Mouse (Mus musculus) lung, postnatal 0 days (tissue): ENCODE results near the gene Aamp. TPM values are rescaled to one million over a fixed set of nuclear protein-coding genes. Genes with fewer than 3 reads are reported as not detected.
A peak's percentile ranks its signal among the peaks of the same experiment; 100 is the strongest.
"Not testable (repeated sequence)": the region's sequence is repeated elsewhere in the genome, so short reads cannot be mapped to it uniquely, and the experiment has no call there.

ENCODE experiments used
- ATAC-seq: fragments of 200-750 bp; cut with Nextera tagmentation; 2 replicates; pipeline ENCODE4 v1.8.0; 2017; ENCODE audit warnings: moderate library complexity
- DNase-seq: peaks from one replicate; pipeline ENCODE4 v3.0.0-alpha.2; 2016; ENCODE audit warnings: low spot score
- H3K27ac ChIP-seq: fragments of 300-500 bp; sonication (generic); 2 replicates; pipeline ENCODE4 v1.5.1; 2014; ENCODE audit warnings: antibody characterized with exemption, mild to moderate bottlenecking, low read length, mixed read lengths
- H3K27me3 ChIP-seq: fragments of 300-500 bp; sonication (generic); replicated peaks from 2 replicates; pipeline ENCODE4 v1.6.1; 2014; ENCODE audit warnings: low read length, mixed read lengths; ENCODE audit not compliant: insufficient read depth
- H3K36me3 ChIP-seq: fragments of 300-500 bp; sonication (generic); 2 replicates; pipeline ENCODE4 v1.6.1; 2014; ENCODE audit warnings: low read length, mixed read lengths; ENCODE audit not compliant: insufficient read depth
- H3K4me1 ChIP-seq: fragments of 300-500 bp; sonication (generic); 2 replicates; pipeline ENCODE4 v1.6.1; 2014; ENCODE audit warnings: antibody characterized with exemption, low read depth, low read length, mixed read lengths; ENCODE audit not compliant: insufficient read depth
- H3K4me2 ChIP-seq: fragments of 300-500 bp; sonication (generic); replicated peaks from 2 replicates; pipeline ENCODE4 v1.6.1; 2014; ENCODE audit warnings: low read depth, mild to moderate bottlenecking, low read length, moderate library complexity, mixed read lengths
- H3K4me3 ChIP-seq: fragments of 300-500 bp; sonication (generic); 2 replicates; pipeline ENCODE4 v1.5.1; 2014; ENCODE audit warnings: low read depth, low read length
- H3K9ac ChIP-seq: fragments of 300-500 bp; sonication (generic); replicated peaks from 2 replicates; pipeline ENCODE4 v1.6.1; 2014; ENCODE audit warnings: low read depth, mild to moderate bottlenecking
- H3K9me3 ChIP-seq: fragments of 300-500 bp; sonication (generic); 2 replicates; pipeline ENCODE4 v1.6.1; 2016; ENCODE audit warnings: low read length, mixed read lengths
- CTCF ChIP-seq: IDR thresholded peaks from 2 replicates; pipeline ENCODE4 v1.5.1; 2016; ENCODE audit warnings: antibody characterized with exemption, mild to moderate bottlenecking
- EP300 ChIP-seq: IDR thresholded peaks from 2 replicates; pipeline ENCODE4 v1.6.1; 2016; ENCODE audit warnings: antibody characterized with exemption, mild to moderate bottlenecking, control low read depth
- WGBS: fragments of 180-500 bp; shearing (Covaris S2); extraction: QIAGEN DNeasy Blood & Tissue Kit; methylation state at CpG from one replicate; pipeline ENCODE4 v1.1.7; 2014; 5-methylcytosine and 5-hydroxymethylcytosine counted together
- polyA plus RNA-seq: library from polyadenylated mRNA; unstranded; fragments of >200 nt; fragmentation: Nextera tagmentation; extraction: Ambion mirVana; gene quantifications from 2 replicates; pipeline ENCODE4 v1.2.1, GENCODE M21; 2015

The Aamp gene
- 213 and 214 TPM in 2 replicates for polyA plus RNA-seq

- peak; percentile 100 for DNase-seq
- H3K27me3 ChIP-seq, result no peaks in the 10 kb centered on the region
- no peaks in the 10 kb centered on the region for H3K9me3 ChIP-seq
- 1% methylated on average over 51 of the region's 56 CpGs for WGBS
- peaks cover 40% of the 10 kb centered on the region; the same call in 1 of the 2 replicates for H3K36me3 ChIP-seq
- peak within 1 kb of the TSS; percentile 77 for H3K4me2 ChIP-seq
- ATAC-seq, result peak; percentile 96
- peak within 1 kb of the TSS; percentile 74 for H3K4me3 ChIP-seq
- peaks cover 13% of the 10 kb centered on the region for H3K4me1 ChIP-seq
- H3K9ac ChIP-seq, result peak within 1 kb of the TSS; percentile 70
- peak within 1 kb of the TSS; percentile 74 for H3K27ac ChIP-seq
- TF ChIP-seq EP300 (no peak; the same call in 1 of the 2 replicates), CTCF (peak; percentile 43)
These were observed at the start of gene Aamp, which contains the start of gene Pnkd for GRCm38 (mm10) chr1:74284543-74285160. Gene Aamp, minus strand, starts transcription at chr1:74284738. Gene Pnkd, plus strand, starts transcription at chr1:74284930.

GRCm38 (mm10) chr1:74332930-74333329 is 48.4 kb upstream of the Aamp start:
- DNase-seq (peak; percentile 11), ATAC-seq (no peak)
- H3K4me1 ChIP-seq, result peaks cover 19% of the 10 kb centered on the region
- no peak for TF ChIP-seq EP300
- peak overlapping the region; percentile 41 for H3K4me3 ChIP-seq
- H3K27me3 ChIP-seq, result no peaks in the 10 kb centered on the region
- peak overlapping the region; percentile 72 for H3K27ac ChIP-seq
- WGBS, result 2% methylated on average over 9 of the region's 9 CpGs
- no peaks in the 10 kb centered on the region for H3K9me3 ChIP-seq
- H3K36me3 ChIP-seq, result no peaks in the 10 kb centered on the region
- H3K9ac ChIP-seq, result 0 out of 2 replicates have a peak overlapping the region, but pooled peaks have one; percentile 26
- peak overlapping the region; percentile 78 for H3K4me2 ChIP-seq

GRCm38 (mm10) chr1:74332241-74332763 is 47.8 kb upstream of the Aamp start:
- H3K4me3 ChIP-seq, result peak overlapping the region; percentile 41
- ATAC-seq (peak; percentile 94), DNase-seq (peak; percentile 97)
- TF ChIP-seq CTCF (peak; percentile 65), EP300 (no peak)
- H3K9ac ChIP-seq, result no peak overlapping the region
- WGBS, result under 1% methylated on average over 34 of the region's 36 CpGs
- H3K4me2 ChIP-seq, result peak overlapping the region; percentile 78
- H3K27me3 ChIP-seq, result no peaks in the 10 kb centered on the region
- no peaks in the 10 kb centered on the region for H3K9me3 ChIP-seq
- peaks cover 19% of the 10 kb centered on the region for H3K4me1 ChIP-seq
- H3K27ac ChIP-seq, result peak overlapping the region; percentile 72
- no peaks in the 10 kb centered on the region for H3K36me3 ChIP-seq

- H3K36me3 ChIP-seq, result no peaks in the 10 kb centered on the region
- no peak for TF ChIP-seq CTCF
- peak; percentile 41; the same call in 1 of the 2 replicates for TF ChIP-seq EP300
- H3K9ac ChIP-seq, result no peak overlapping the region
- peaks cover 19% of the 10 kb centered on the region for H3K4me1 ChIP-seq
- peak; percentile 37 for DNase-seq
- no peaks in the 10 kb centered on the region for H3K9me3 ChIP-seq
- H3K27ac ChIP-seq, result peak overlapping the region; percentile 68
- no peaks in the 10 kb centered on the region for H3K27me3 ChIP-seq
- 62% methylated on average over 4 of the region's 4 CpGs for WGBS
- H3K4me2 ChIP-seq, result no peak overlapping the region
- no peak for ATAC-seq
- no peak overlapping the region for H3K4me3 ChIP-seq
These were observed 46.6 kb upstream of the Aamp start for GRCm38 (mm10) chr1:74331046-74331681.

- TF ChIP-seq EP300, result peak; percentile 87
- TF ChIP-seq CTCF, result no peak
- no peak overlapping the region for H3K9ac ChIP-seq
- WGBS, result 42% methylated on average over 7 of the region's 7 CpGs
- H3K4me2 ChIP-seq, result no peak overlapping the region
- no peak overlapping the region for H3K4me3 ChIP-seq
- DNase-seq (peak; percentile 59), ATAC-seq (peak; percentile 37)
- H3K27me3 ChIP-seq, result no peaks in the 10 kb centered on the region
- peak overlapping the region; percentile 68 for H3K27ac ChIP-seq
- no peaks in the 10 kb centered on the region for H3K9me3 ChIP-seq
- H3K4me1 ChIP-seq, result peaks cover 19% of the 10 kb centered on the region
- H3K36me3 ChIP-seq, result no peaks in the 10 kb centered on the region
These were observed 45.4 kb upstream of the Aamp start for GRCm38 (mm10) chr1:74329899-74330431.

- TF ChIP-seq CTCF, result peak; percentile 33; the same call in 1 of the 2 replicates
- H3K4me1 ChIP-seq, result peaks cover 13% of the 10 kb centered on the region
- not testable (repeated sequence) for H3K27me3 ChIP-seq, DNase-seq, ATAC-seq, H3K36me3 ChIP-seq, H3K27ac ChIP-seq, H3K9ac ChIP-seq, H3K4me2 ChIP-seq, H3K9me3 ChIP-seq, H3K4me3 ChIP-seq
- WGBS, result 82% methylated on average over 2 of the region's 2 CpGs
These were observed 42.4 kb upstream of the Aamp start for GRCm38 (mm10) chr1:74326916-74327315.
